Mouse (Mus musculus) G1E (cell line): ENCODE measurements around the gene Ntrk3.

Source experiments
- CTCF ChIP-seq: IDR thresholded peaks from 2 replicates; pipeline ENCODE4 v1.5.1; 2012; ENCODE audit warnings: low read depth, low read length, inconsistent platforms, mixed read lengths
- GATA1 ChIP-seq: IDR thresholded peaks from 2 replicates; pipeline ENCODE4 v1.6.1; 2012; ENCODE audit warnings: borderline replicate concordance, low read length, inconsistent platforms, mixed read lengths
- GATA2 ChIP-seq: IDR thresholded peaks from 2 replicates; pipeline ENCODE4 v1.6.1; 2012; ENCODE audit warnings: low read depth, low read length, inconsistent platforms, borderline replicate concordance
- TAL1 ChIP-seq: conservative IDR thresholded peaks from 2 replicates; pipeline ENCODE4 v1.6.1; 2012; ENCODE audit warnings: low read depth, low read length, inconsistent platforms, mixed read lengths

GRCm38 (mm10) chr7:78471270-78471669 lies 266.5 kb downstream of the Ntrk3 start:
- TF ChIP-seq CTCF (no peak), GATA1 (no peak), TAL1 (no peak), GATA2 (no peak)
